ENCODE assay signal across 35 mouse cellular contexts in genomic region chr13:8972369-8972768, GRCm38 (mm10). TPM values are rescaled to one million over a fixed set of nuclear protein-coding genes. Genes with fewer than 3 reads are reported as not detected.
DNase-seq lines count a peak whose midpoint lies in the region; ATAC-seq and TF ChIP-seq lines count a peak whose summit lies in the region.
"Had no signal": no experiment of that assay in that cellular context is flagged by ENCODE, and none has a peak within 500 bp of the region (broad histone marks: within the 10 kb centered on the region; RNA-seq: fewer than 3 reads in every experiment).

No protein-coding gene starts in this region.

- H3K9ac ChIP-seq in kidney, postnatal 0 days (ENCODE audit: low read depth, low read length): no peak overlapping the region
- H3K9ac ChIP-seq in liver, postnatal 0 days (replicated peaks): no peak overlapping the region
- no peak overlapping the region for H3K9ac ChIP-seq in liver, embryonic 12.5 days
- H3K9ac ChIP-seq in MEL (ENCODE audit: control insufficient read depth, low read depth, low read length, poor library complexity, severe bottlenecking): no peak overlapping the region
- H3K9ac ChIP-seq: forebrain, embryonic 12.5 days; heart, embryonic 12.5 days; limb, embryonic 13.5 days; liver, embryonic 15.5 days; lung, embryonic 15.5 days had no signal

- no peaks in the 10 kb centered on the region for H3K9me3 ChIP-seq in kidney, postnatal 0 days (replicated peaks; ENCODE audit: low read length)
- H3K9me3 ChIP-seq in liver, postnatal 0 days (ENCODE audit: low read length): no peaks in the 10 kb centered on the region
- no peaks in the 10 kb centered on the region for H3K9me3 ChIP-seq in liver, embryonic 12.5 days (replicated peaks)
- H3K9me3 ChIP-seq in MEL (replicated peaks; ENCODE audit: insufficient read depth, low read length): no peaks in the 10 kb centered on the region
- H3K9me3 ChIP-seq: forebrain, embryonic 12.5 days; heart, embryonic 12.5 days; limb, embryonic 13.5 days; liver, embryonic 15.5 days; lung, embryonic 15.5 days; megakaryocyte, embryonic 14.5 days had no signal

- no peak overlapping the region for H3K4me2 ChIP-seq in kidney, postnatal 0 days (ENCODE audit: low read length)
- no peak overlapping the region for H3K4me2 ChIP-seq in liver, postnatal 0 days (ENCODE audit: low read depth, low read length)
- no peak overlapping the region for H3K4me2 ChIP-seq in liver, embryonic 12.5 days
- H3K4me2 ChIP-seq: forebrain, embryonic 12.5 days; heart, embryonic 12.5 days; limb, embryonic 13.5 days; liver, embryonic 15.5 days; lung, embryonic 15.5 days had no signal

- no peaks in the 10 kb centered on the region for H3K4me1 ChIP-seq in kidney, postnatal 0 days (replicated peaks; ENCODE audit: insufficient read depth, low read length)
- no peaks in the 10 kb centered on the region for H3K4me1 ChIP-seq in liver, postnatal 0 days (ENCODE audit: insufficient read depth)
- H3K4me1 ChIP-seq in liver, embryonic 12.5 days: no peaks in the 10 kb centered on the region
- peaks cover 2 to 14% of the 10 kb centered on the region in 2 experiments for H3K4me1 ChIP-seq in MEL (ENCODE audit: control insufficient read depth in 1 of 2, insufficient read depth in 2 of 2, low read length in 2 of 2)
- H3K4me1 ChIP-seq: forebrain, embryonic 12.5 days; heart, embryonic 12.5 days; limb, embryonic 13.5 days; liver, embryonic 15.5 days; lung, embryonic 15.5 days had no signal

- no peak for TF ChIP-seq EP300 in liver, postnatal 0 days (IDR thresholded peaks at IDR 0.05; ENCODE audit: low read depth)
- no peak for TF ChIP-seq EP300 in MEL (IDR thresholded peaks at IDR 0.05; ENCODE audit: low read depth in 1 of 2, low read length in 2 of 2)

- H3K36me3 ChIP-seq in kidney, postnatal 0 days (ENCODE audit: insufficient read depth, low read length): peaks cover 54% of the 10 kb centered on the region
- H3K36me3 ChIP-seq in liver, postnatal 0 days (replicated peaks; ENCODE audit: insufficient read depth, low read length): peaks cover 65% of the 10 kb centered on the region
- peaks cover 94% of the 10 kb centered on the region for H3K36me3 ChIP-seq in liver, embryonic 12.5 days
- peaks cover 20 to 45% of the 10 kb centered on the region in 2 experiments for H3K36me3 ChIP-seq in MEL (ENCODE audit: control insufficient read depth in 1 of 2, insufficient read depth in 2 of 2, low read length in 2 of 2)

- no peak for TF ChIP-seq POLR2A in MEL (IDR thresholded peaks at IDR 0.05; ENCODE audit: control insufficient read depth in 1 of 2, insufficient read depth in 1 of 2, low read depth in 1 of 2, low read length in 2 of 2, poor library complexity in 1 of 2)

- TF ChIP-seq CTCF in kidney, postnatal 0 days (IDR thresholded peaks at IDR 0.05; ENCODE audit: low read depth): peak; percentile 35; the same call in 1 of the 2 replicates
- TF ChIP-seq CTCF in liver, postnatal 0 days (IDR thresholded peaks at IDR 0.05; ENCODE audit: low read depth): peak; percentile 20; the same call in 1 of the 2 replicates
- peak in 1 of 3 experiments; percentile 21; a peak in 3 of 6 replicates for TF ChIP-seq CTCF in MEL (IDR thresholded peaks at IDR 0.05 in 2 of 3, conservative IDR thresholded peaks at IDR 0.05 in 1 of 3; ENCODE audit: control insufficient read depth in 1 of 3, insufficient read depth in 1 of 3, low read depth in 2 of 3, low read length in 3 of 3, poor library complexity in 1 of 3, severe bottlenecking in 1 of 3)

- peak; percentile 13 for DNase-seq in heart, adult 11 months
- DNase-seq in heart, postnatal 25 days (ENCODE audit: low spot score): no peak
- no peak for DNase-seq in kidney, postnatal 0 days (ENCODE audit: low spot score)
- no peak for DNase-seq in kidney, adult 18-20 months
- no peak for DNase-seq in liver, postnatal 0 days
- peak; percentile 40 for DNase-seq in MEL (ENCODE audit: low read depth, low spot score)
- no peak for DNase-seq in right cerebral cortex, postnatal 14 days
- DNase-seq: adrenal gland, postnatal 25 days; cerebellum, adult 11-12 months; cerebellum, postnatal 10 days; gastrocnemius, postnatal 14 days; heart, adult 18-20 months; kidney, adult 2 months; kidney, postnatal 4 days; layer of hippocampus, adult 9-11 months; lung, postnatal 4 days; midbrain, embryonic 14.5 days; thymus, postnatal 4 days had no signal

- intact Hi-C loops in heart, postnatal 25 days (cut with DNase I): no loop called here

- no peaks in the 10 kb centered on the region for H3K27me3 ChIP-seq in kidney, postnatal 0 days (ENCODE audit: insufficient read depth, low read length)
- H3K27me3 ChIP-seq in liver, postnatal 0 days (ENCODE audit: insufficient read depth, low read length): no peaks in the 10 kb centered on the region
- no peaks in the 10 kb centered on the region for H3K27me3 ChIP-seq in liver, embryonic 12.5 days (replicated peaks)
- H3K27me3 ChIP-seq in MEL (ENCODE audit: control insufficient read depth in 1 of 2, insufficient read depth in 2 of 2, low read length in 2 of 2): no peaks in the 10 kb centered on the region
- H3K27me3 ChIP-seq: forebrain, embryonic 12.5 days; heart, embryonic 12.5 days; limb, embryonic 13.5 days; liver, embryonic 15.5 days; lung, embryonic 15.5 days; megakaryocyte, embryonic 14.5 days had no signal

- H3K4me3 ChIP-seq in kidney, postnatal 0 days (replicated peaks; ENCODE audit: low read depth, low read length): no peak overlapping the region
- H3K4me3 ChIP-seq in liver, postnatal 0 days (ENCODE audit: low read depth, low read length): no peak overlapping the region
- H3K4me3 ChIP-seq in liver, embryonic 12.5 days: no peak overlapping the region
- no peak overlapping the region for H3K4me3 ChIP-seq in MEL (ENCODE audit: control insufficient read depth in 1 of 2, insufficient read depth in 1 of 2, low read depth in 2 of 2, low read length in 2 of 2)
- H3K4me3 ChIP-seq: erythroblast, embryonic 14.5 days; forebrain, embryonic 12.5 days; heart, embryonic 12.5 days; limb, embryonic 13.5 days; liver, embryonic 15.5 days; lung, embryonic 15.5 days; megakaryocyte, embryonic 14.5 days had no signal

- TF ChIP-seq RAD21 in MEL (IDR thresholded peaks at IDR 0.05; ENCODE audit: low read depth, low read length): peak; percentile 1; the same call in 1 of the 2 replicates

- ATAC-seq in kidney, postnatal 0 days (replicated peaks; ENCODE audit: low FRiP score, low read depth): no peak
- no peak for ATAC-seq in liver, postnatal 0 days
- ATAC-seq in liver, embryonic 12.5 days: no peak

- no peak overlapping the region for H3K27ac ChIP-seq in kidney, postnatal 0 days
- H3K27ac ChIP-seq in liver, postnatal 0 days (ENCODE audit: low read depth): no peak overlapping the region
- H3K27ac ChIP-seq in liver, embryonic 12.5 days: no peak overlapping the region
- H3K27ac ChIP-seq in MEL (ENCODE audit: control insufficient read depth, low read depth, low read length): no peak overlapping the region
- H3K27ac ChIP-seq: forebrain, embryonic 12.5 days; limb, embryonic 13.5 days; liver, embryonic 15.5 days; lung, embryonic 15.5 days had no signal

- 0 out of 2 replicates have a peak, but pooled peaks cover 1% of the 10 kb centered on the region for H3K79me2 ChIP-seq in MEL (ENCODE audit: control insufficient read depth, insufficient read depth, low read length, poor library complexity)

TF ChIP-seq in MEL, 35 proteins besides CTCF, POLR2A, EP300 and RAD21:
- TF ChIP-seq TCF12 (IDR thresholded peaks at IDR 0.05; ENCODE audit: low read depth, low read length): no peak
- no peak for TF ChIP-seq SIN3A (IDR thresholded peaks at IDR 0.05; ENCODE audit: low read length)
- TF ChIP-seq SMC3 (IDR thresholded peaks at IDR 0.05; ENCODE audit: low read depth, low read length): no peak
- TF ChIP-seq MXI1 (IDR thresholded peaks at IDR 0.05; ENCODE audit: low read depth, low read length): no peak
- TF ChIP-seq ZNF384 (IDR thresholded peaks at IDR 0.05; ENCODE audit: low read depth, low read length): 0 out of 2 replicates have a peak, but pooled peaks have one; percentile 21

RNA-seq across cellular contexts. Expression of gene Idi2, which starts 19.7 kb away (rescaled TPM):
- not detected for total RNA-seq in heart, postnatal 25 days (2021)
- polyA plus RNA-seq in kidney, postnatal 0 days (2015; fragmentation: Nextera tagmentation; extraction: Ambion mirVana): not detected in 2 replicates
- not detected in 2 replicates for polyA plus RNA-seq in liver, postnatal 0 days (2015; fragmentation: Nextera tagmentation; extraction: Ambion mirVana)
- polyA plus RNA-seq in liver, embryonic 12.5 days (2016; fragmentation: Nextera tagmentation; extraction: Ambion mirVana): not detected in 2 replicates
- total RNA-seq in MEL (2012; rRNA removed): not detected in 2 replicates
- polyA plus RNA-seq in MEL (2012; ENCODE audit: insufficient read depth in 1 of 2, insufficient read length in 2 of 2, low read depth in 1 of 2, low replicate concordance in 2 of 2, missing spikeins in 1 of 2): under 1 TPM in 1 of 2 experiments, not detected in 1; 0.07 TPM
- total RNA-seq: adrenal gland, adult 18-20 months; adrenal gland, postnatal 25 days; gastrocnemius, postnatal 14 days; heart, adult 18-20 months; left cerebral cortex, postnatal 14 days had no signal
- polyA plus RNA-seq: erythroblast, embryonic 14.5 days; forebrain, embryonic 12.5 days; heart, embryonic 12.5 days; heart, postnatal 0 days; hindbrain, embryonic 11.5 days; kidney, adult 2 months; kidney, embryonic 16.5 days; limb, embryonic 13.5 days; liver, embryonic 15.5 days; neural tube, embryonic 11.5 days; testis, adult 2 months had no signal

RNA-seq across cellular contexts. Expression of gene Gtpbp4, which starts 23.5 kb away (rescaled TPM):
- total RNA-seq in heart, postnatal 25 days (2021): 10 to 100 TPM; 38.4 to 40.2 TPM
- polyA plus RNA-seq in kidney, postnatal 0 days (2015; fragmentation: Nextera tagmentation; extraction: Ambion mirVana): 61.0 and 65.4 TPM in 2 replicates
- polyA plus RNA-seq in liver, postnatal 0 days (2015; fragmentation: Nextera tagmentation; extraction: Ambion mirVana): 35.7 and 38.9 TPM in 2 replicates
- polyA plus RNA-seq in liver, embryonic 12.5 days (2016; fragmentation: Nextera tagmentation; extraction: Ambion mirVana): 65.7 and 70.3 TPM in 2 replicates
- total RNA-seq in MEL (2012; rRNA removed): 154 and 162 TPM in 2 replicates
- 100 to 1,000 TPM; 121 to 172 TPM for polyA plus RNA-seq in MEL (2012; ENCODE audit: insufficient read depth in 1 of 2, insufficient read length in 2 of 2, low read depth in 1 of 2, low replicate concordance in 2 of 2, missing spikeins in 1 of 2)

RNA-seq across cellular contexts. Expression of gene Gm9745, which starts 24.3 kb away (rescaled TPM):
- not detected for total RNA-seq in heart, postnatal 25 days (2021)
- not detected in 2 replicates for polyA plus RNA-seq in kidney, postnatal 0 days (2015; fragmentation: Nextera tagmentation; extraction: Ambion mirVana)
- polyA plus RNA-seq in liver, postnatal 0 days (2015; fragmentation: Nextera tagmentation; extraction: Ambion mirVana): not detected in 2 replicates
- not detected in 2 replicates for polyA plus RNA-seq in liver, embryonic 12.5 days (2016; fragmentation: Nextera tagmentation; extraction: Ambion mirVana)
- total RNA-seq in MEL (2012; rRNA removed): not detected in 2 replicates
- not detected for polyA plus RNA-seq in MEL (2012; ENCODE audit: insufficient read depth in 1 of 2, insufficient read length in 2 of 2, low read depth in 1 of 2, low replicate concordance in 2 of 2, missing spikeins in 1 of 2)
- total RNA-seq: adrenal gland, adult 18-20 months; adrenal gland, postnatal 25 days; gastrocnemius, postnatal 14 days; heart, adult 18-20 months; left cerebral cortex, postnatal 14 days had no signal
- polyA plus RNA-seq: cortical plate, adult 2 months; erythroblast, embryonic 14.5 days; forebrain, embryonic 12.5 days; heart, embryonic 12.5 days; heart, postnatal 0 days; hindbrain, embryonic 11.5 days; kidney, adult 2 months; kidney, embryonic 16.5 days; limb, embryonic 13.5 days; liver, embryonic 15.5 days; lung, embryonic 15.5 days; midbrain, embryonic 14.5 days; neural tube, embryonic 11.5 days; testis, adult 2 months; thymus, postnatal 0 days had no signal

Comparison
In these comparisons a context has a peak if more than half of its experiments do, and no peak if none do; other contexts are left out.
1. DNase-seq: peak in heart, adult 11 months (single experiment) and MEL (single experiment); none in heart, postnatal 25 days (single experiment), kidney, postnatal 0 days (single experiment), kidney, adult 18-20 months (single experiment), liver, postnatal 0 days (single experiment) and right cerebral cortex, postnatal 14 days (single experiment).